Mouse (Mus musculus) testis, adult 2 months (tissue): ENCODE results near the gene Zfp697. TPM values are rescaled to one million over a fixed set of nuclear protein-coding genes. Genes with fewer than 3 reads are reported as not detected.
"Not testable (repeated sequence)": the region's sequence is repeated elsewhere in the genome, so short reads cannot be mapped to it uniquely, and the experiment has no call there.

Source experiments
- H3K27ac ChIP-seq: fragments of 200-500 bp; 2 replicates; pipeline ENCODE4 v1.5.1; 2012; ENCODE audit warnings: low read depth, low read length; ENCODE audit not compliant: control insufficient read depth, insufficient read depth
- H3K27me3 ChIP-seq: fragments of 200-500 bp; 2 replicates; pipeline ENCODE4 v1.6.1; 2012; ENCODE audit warnings: mild to moderate bottlenecking, low read length, moderate library complexity; ENCODE audit not compliant: control insufficient read depth, insufficient read depth
- H3K36me3 ChIP-seq: fragments of 200-500 bp; 2 replicates; pipeline ENCODE4 v1.6.1; 2012; ENCODE audit warnings: mild to moderate bottlenecking, low read length; ENCODE audit not compliant: control insufficient read depth, insufficient read depth
- H3K4me1 ChIP-seq: fragments of 200-500 bp; 2 replicates; pipeline ENCODE4 v1.6.1; 2012; ENCODE audit warnings: low read length; ENCODE audit not compliant: control insufficient read depth, insufficient read depth
- H3K4me3 ChIP-seq: fragments of 200-500 bp; 2 replicates; pipeline ENCODE4 v1.5.1; 2012; ENCODE audit warnings: low read depth, mild to moderate bottlenecking, low read length, moderate library complexity, mixed read lengths; ENCODE audit not compliant: control insufficient read depth
- CTCF ChIP-seq: fragments of 200-500 bp; IDR thresholded peaks from 2 replicates; pipeline ENCODE4 v1.5.1; 2012; ENCODE audit warnings: low read depth, mild to moderate bottlenecking, inconsistent platforms, low read length, moderate library complexity; ENCODE audit not compliant: control insufficient read depth, insufficient read depth, insufficient replicate concordance
- POLR2A ChIP-seq: fragments of 200-500 bp; IDR thresholded peaks from 2 replicates; pipeline ENCODE4 v1.6.1; 2012; ENCODE audit warnings: low read depth, mild to moderate bottlenecking, inconsistent platforms, low read length, moderate library complexity; ENCODE audit not compliant: control insufficient read depth
- polyA plus RNA-seq: library from polyadenylated mRNA; depleted of rRNA; stranded (reverse); fragments of >200 nt; gene quantifications from 2 replicates; pipeline ENCODE4 v1.2.3, GENCODE M21; 2012

Zfp697 gene
- polyA plus RNA-seq, 1 experiment: 1.1 TPM

GRCm38 (mm10) chr3:98587721-98588120, 205.5 kb downstream of the Zfp697 start:
- TF ChIP-seq POLR2A: no peak
- no peak for TF ChIP-seq CTCF
- Histone ChIP-seq H3K27ac (no peak overlapping the region), H3K4me3 (no peak overlapping the region), H3K36me3 (no peaks in the 10 kb centered on the region), H3K27me3 (no peaks in the 10 kb centered on the region), H3K4me1 (no peaks in the 10 kb centered on the region)

GRCm38 (mm10) chr3:98588707-98589106, 206.4 kb downstream of the Zfp697 start, which contains the start of gene Gm10681:
TSS of gene Gm10681 (minus strand) at chr3:98588807.
- Histone ChIP-seq H3K4me1 (no peaks in the 10 kb centered on the region), H3K4me3 (no peak within 1 kb of the TSS), H3K27me3 (no peaks in the 10 kb centered on the region), H3K36me3 (no peaks in the 10 kb centered on the region), H3K27ac (no peak within 1 kb of the TSS)
- TF ChIP-seq POLR2A: no peak
- TF ChIP-seq CTCF: no peak

- not testable (repeated sequence) for H3K36me3 ChIP-seq, H3K27ac ChIP-seq, H3K27me3 ChIP-seq, H3K4me1 ChIP-seq, H3K4me3 ChIP-seq
Observed at GRCm38 (mm10) chr3:98613540-98613939, 231.3 kb downstream of the Zfp697 start.

DNA sequence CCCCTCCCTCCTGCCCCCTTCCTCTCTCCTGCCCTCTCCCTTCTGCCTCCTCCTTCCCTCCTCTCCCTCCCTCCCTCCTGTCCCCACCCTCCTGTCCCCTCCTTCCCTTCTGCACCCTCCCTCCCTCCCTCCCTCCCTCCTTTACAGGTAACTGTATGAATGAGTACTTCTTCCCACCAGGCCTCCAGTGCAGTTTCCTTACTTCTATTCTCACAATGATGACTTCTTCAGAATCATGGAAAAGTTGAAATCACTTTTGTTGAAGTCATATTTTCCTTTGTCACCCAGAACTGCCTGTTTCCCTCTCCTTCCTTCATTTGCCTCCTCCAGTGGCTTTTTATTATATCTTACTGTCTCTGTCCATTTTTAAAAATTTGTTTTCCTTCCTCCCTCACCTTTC, 231.7 kb downstream of the Zfp697 start:
- Histone ChIP-seq H3K27ac (no peak overlapping the region), H3K27me3 (no peaks in the 10 kb centered on the region), H3K4me1 (no peaks in the 10 kb centered on the region), H3K4me3 (no peak overlapping the region), H3K36me3 (no peaks in the 10 kb centered on the region)
- TF ChIP-seq POLR2A: no peak
- TF ChIP-seq CTCF: no peak

GRCm38 (mm10) chr3:98614406-98614927, 232.2 kb downstream of the Zfp697 start:
- not testable (repeated sequence) for H3K36me3 ChIP-seq, H3K4me1 ChIP-seq, H3K27ac ChIP-seq, H3K4me3 ChIP-seq, H3K27me3 ChIP-seq

DNA sequence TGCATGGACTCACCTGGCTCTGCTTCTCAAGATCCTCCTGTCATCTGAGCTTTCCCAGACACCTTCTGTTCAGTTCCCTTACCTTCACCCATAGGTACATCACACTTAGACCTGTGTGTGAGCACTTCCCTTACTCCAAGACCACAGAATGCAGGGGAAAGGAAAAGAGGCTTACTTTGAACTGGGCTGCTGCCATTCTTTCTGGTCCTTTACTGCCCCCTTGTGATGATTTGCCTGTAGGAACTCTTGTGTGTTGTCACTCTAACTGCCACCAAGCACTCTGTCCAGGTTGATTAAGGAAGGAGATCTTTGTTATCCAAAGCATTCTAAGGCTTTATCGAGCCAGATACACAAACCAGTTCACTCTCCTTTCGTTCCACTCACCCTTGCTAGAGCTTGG, 234.0 kb downstream of the Zfp697 start:
- not testable (repeated sequence) for H3K4me3 ChIP-seq, H3K4me1 ChIP-seq, H3K36me3 ChIP-seq, H3K27ac ChIP-seq, H3K27me3 ChIP-seq

DNA sequence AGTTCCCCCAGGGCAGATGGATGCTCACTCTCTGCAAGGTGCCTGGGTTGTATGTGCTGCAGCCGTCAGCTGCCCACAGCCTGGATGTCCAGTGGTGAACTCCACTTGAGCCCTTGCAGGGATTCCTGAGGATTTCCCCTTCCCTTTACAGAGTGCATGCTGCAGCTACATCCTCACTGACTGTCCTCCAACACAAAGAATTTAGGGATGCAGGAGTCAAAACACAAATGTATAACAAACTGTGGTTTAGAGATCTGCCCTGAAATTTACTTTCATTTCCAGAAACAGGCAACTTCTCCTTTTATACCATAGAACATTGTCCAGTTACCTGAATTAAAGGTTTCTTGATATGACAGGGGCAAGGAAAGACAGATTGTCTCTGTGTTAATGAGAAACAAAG, 234.5 kb downstream of the Zfp697 start:
- not testable (repeated sequence) for H3K27ac ChIP-seq, H3K27me3 ChIP-seq, H3K4me1 ChIP-seq, H3K36me3 ChIP-seq, H3K4me3 ChIP-seq

- TF ChIP-seq POLR2A (no peak), CTCF (no peak)
- H3K4me3 ChIP-seq: no peak overlapping the region
- H3K36me3 ChIP-seq: no peaks in the 10 kb centered on the region
- H3K27ac ChIP-seq: no peak overlapping the region
- no peaks in the 10 kb centered on the region for H3K27me3 ChIP-seq
- no peaks in the 10 kb centered on the region for H3K4me1 ChIP-seq
Observed at GRCm38 (mm10) chr3:98629633-98630032, 247.4 kb downstream of the Zfp697 start.
